Mouse (Mus musculus): ENCODE measurements around the gene Tpp2.

GRCm38 (mm10) chr1:43934416-43934810 is 966 bp downstream of the Tpp2 start:
- TF ChIP-seq CTCF (IDR thresholded peaks at IDR 0.05; ENCODE audit: insufficient read depth, low read length) (no peak), POLR2A (IDR thresholded peaks at IDR 0.05; ENCODE audit: borderline replicate concordance, extremely low read depth, low read depth, low read length) (no peak)

Data from lung, adult 2 months (tissue).